Mouse (Mus musculus) left cerebral cortex, adult 9 months (tissue): ENCODE results near the gene Olfr1282.

ENCODE experiments used
- DNase-seq, 2 experiments: peaks; one replicate each; pipeline ENCODE4 v3.0.0; 2022; ENCODE audit warnings: low spot score in 2 of 2

The Olfr1282 gene

GRCm38 (mm10) chr2:111335976-111336375 is at the start of gene Olfr1282:
Gene Olfr1282 (minus strand): TSS chr2:111336076.
- DNase-seq = no peak

- DNase-seq = no peak
These were observed 39.3 kb upstream of the Olfr1282 start, which contains the start of gene Olfr1284 for GRCm38 (mm10) chr2:111375222-111375621. Gene Olfr1284 (plus strand): TSS chr2:111375522.

GRCm38 (mm10) chr2:111366490-111366889 is 30.6 kb upstream of the Olfr1282 start, which contains the start of gene Olfr1283:
Gene Olfr1283 (plus strand): TSS chr2:111366790.
- no peak for DNase-seq

- DNase-seq = peak in 1 of 2 experiments; percentile 1
These were observed 2.2 kb downstream of the Olfr1282 start for GRCm38 (mm10) chr2:111333721-111334120.

- DNase-seq = no peak
These were observed 9.7 kb downstream of the Olfr1282 start, which contains the start of gene Olfr1281 for GRCm38 (mm10) chr2:111326220-111326619. Gene Olfr1281 (plus strand): TSS chr2:111326520.

GRCm38 (mm10) chr2:111313717-111314116 is 22.2 kb downstream of the Olfr1282 start, which contains the start of gene Olfr1280:
Gene Olfr1280 (plus strand): TSS chr2:111314017.
- DNase-seq = no peak

GRCm38 (mm10) chr2:111300374-111300773 is 35.5 kb downstream of the Olfr1282 start, which contains the start of gene Olfr1279:
Gene Olfr1279 (plus strand): TSS chr2:111300635.
- peak in 1 of 2 experiments; percentile 4 for DNase-seq

- DNase-seq = no peak
These were observed 37.3 kb downstream of the Olfr1282 start for GRCm38 (mm10) chr2:111298541-111298940.

GRCm38 (mm10) chr2:111289836-111290235 is 46.0 kb downstream of the Olfr1282 start, which contains the start of gene Olfr1278:
Gene Olfr1278 (plus strand): TSS chr2:111290136.
- no peak for DNase-seq
